Mouse (Mus musculus) T-cell, adult 66 days (primary cell): Measurements from ENCODE around the gene Zbtb38. TPM values are rescaled to one million over a fixed set of nuclear protein-coding genes. Genes with fewer than 3 reads are reported as not detected.

ENCODE experiments used
- total RNA-seq, 2 experiments: library from RNA; stranded (reverse); gene quantifications; 3 replicates in 1 of 2; 4 replicates in 1 of 2; pipeline ENCODE4 v1.2.4; 2023

The Zbtb38 gene
- 10 to 100 TPM; 21.2 to 25.0 TPM for total RNA-seq

DNA sequence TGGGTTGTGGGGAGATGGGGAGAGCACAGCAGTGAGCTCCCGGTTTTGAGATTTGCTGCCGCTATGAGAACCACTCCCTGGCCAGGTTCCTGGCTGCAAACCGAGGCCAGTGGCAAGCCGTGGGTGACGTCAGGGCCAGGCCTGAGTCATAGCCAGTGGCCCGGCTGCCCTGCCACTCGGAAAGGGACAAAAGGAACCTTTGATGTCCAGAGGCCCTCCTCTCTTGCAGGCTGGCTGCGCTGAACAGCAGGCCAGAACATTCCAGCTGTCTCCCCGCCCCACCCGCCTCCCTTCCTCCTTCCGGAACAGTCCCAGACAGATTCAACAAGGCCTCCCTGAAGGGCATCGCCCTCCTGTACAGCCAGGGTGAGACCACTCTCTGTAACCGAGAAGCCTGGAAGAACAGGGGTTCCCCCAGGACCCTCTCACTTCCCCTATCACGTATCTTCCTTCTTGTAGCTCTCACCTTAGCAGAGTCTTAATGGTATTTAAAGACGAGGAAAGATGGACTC lies at the start of gene Zbtb38:
Gene Zbtb38, minus strand, starts transcription at position 229 of the 512 bp plus-strand sequence.

Other genes starting within 250 kb of the Zbtb38 start
- under 1 TPM in 1 of 2 experiments, not detected in 1; 0.26 TPM for gene Gm28729, start 227.6 kb downstream of the Zbtb38 start, total RNA-seq
- 10 to 100 TPM; 56.1 to 63.2 TPM for gene Rasa2, start 121.2 kb downstream of the Zbtb38 start, total RNA-seq
- 10 to 100 TPM; 39.0 to 42.7 TPM for gene Pxylp1, start 139.8 kb upstream of the Zbtb38 start, total RNA-seq